Mouse (Mus musculus) CH12.LX (cell line): ENCODE measurements around the gene Zfp764. TPM values are rescaled to one million over a fixed set of nuclear protein-coding genes. Genes with fewer than 3 reads are reported as not detected.
A peak's percentile ranks its signal among the peaks of the same experiment; 100 is the strongest.

Source experiments
- DNase-seq: peaks from one replicate; pipeline ENCODE4 v3.0.0-alpha.2; 2013; ENCODE audit errors: extremely low read depth
- H3K27ac ChIP-seq: 2 replicates; pipeline ENCODE4 v1.5.1; 2012; ENCODE audit warnings: low read depth, mild to moderate bottlenecking, control low read depth, moderate library complexity; ENCODE audit not compliant: insufficient read depth
- H3K27me3 ChIP-seq: replicated peaks from 2 replicates; pipeline ENCODE3; 2012; ENCODE audit warnings: inconsistent platforms
- H3K36me3 ChIP-seq, 2 experiments: replicated peaks in 1 of 2; 2 replicates each; pipeline versions ENCODE3 to v1.6.1; 2012; ENCODE audit warnings: inconsistent platforms in 1 of 2, low read length in 1 of 2, mild to moderate bottlenecking in 1 of 2, mixed read lengths in 1 of 2, moderate library complexity in 1 of 2; ENCODE audit not compliant: control insufficient read depth in 1 of 2, insufficient read depth in 1 of 2
- H3K4me1 ChIP-seq, 2 experiments: 2 replicates each; pipeline ENCODE4 v1.6.1; 2012; ENCODE audit warnings: inconsistent platforms in 1 of 2, moderate library complexity in 1 of 2; ENCODE audit not compliant: insufficient read depth in 2 of 2, control insufficient read depth in 1 of 2
- H3K4me2 ChIP-seq: 2 replicates; pipeline ENCODE4 v1.6.1; 2012; ENCODE audit warnings: low read depth, mild to moderate bottlenecking, control low read depth; ENCODE audit not compliant: poor library complexity, insufficient read depth, severe bottlenecking
- H3K4me3 ChIP-seq, 3 experiments: fragments of 150-350 bp in 1 of 3; sonication (generic) in 1 of 3; replicated peaks in 1 of 3; 2 replicates each; pipeline versions ENCODE3 to v1.5.1; 2011 to 2012; ENCODE audit warnings: low read depth in 2 of 3, low read length in 2 of 3, mild to moderate bottlenecking in 2 of 3, moderate library complexity in 2 of 3, control low read depth in 1 of 3, improper control_type of control experiment in 1 of 3, inconsistent platforms in 1 of 3, mixed read lengths in 1 of 3; ENCODE audit not compliant: poor library complexity in 1 of 3
- H3K79me2 ChIP-seq: replicated peaks from 2 replicates; pipeline ENCODE4 v1.6.1; 2012; ENCODE audit warnings: mild to moderate bottlenecking, moderate library complexity; ENCODE audit not compliant: control insufficient read depth, poor library complexity, insufficient read depth, severe bottlenecking; ENCODE audit errors: extremely low read depth
- H3K9ac ChIP-seq: 2 replicates; pipeline ENCODE4 v1.6.1; 2012; ENCODE audit warnings: low read depth, mild to moderate bottlenecking, control low read depth, moderate library complexity; ENCODE audit not compliant: insufficient read depth
- H3K9me3 ChIP-seq: replicated peaks from 2 replicates; pipeline ENCODE3; 2012; ENCODE audit warnings: low read length, inconsistent platforms, mixed read lengths
- BHLHE40 ChIP-seq: IDR thresholded peaks from 2 replicates; pipeline ENCODE4 v1.6.1; 2011; ENCODE audit warnings: mild to moderate bottlenecking, low read depth, low read length, improper control_type of control experiment
- CHD1 ChIP-seq: IDR thresholded peaks from 2 replicates; pipeline ENCODE4 v1.6.1; 2012; ENCODE audit warnings: low read depth, low read length, improper control_type of control experiment, inconsistent platforms
- CHD2 ChIP-seq: IDR thresholded peaks from 2 replicates; pipeline ENCODE4 v1.6.1; 2011; ENCODE audit warnings: low read length, improper control_type of control experiment
- CTCF ChIP-seq, 2 experiments: IDR thresholded peaks in 1 of 2; conservative IDR thresholded peaks in 1 of 2; 2 replicates each; pipeline ENCODE4 v1.5.1; 2011 to 2012; ENCODE audit warnings: low read depth in 2 of 2, low read length in 2 of 2, improper control_type of control experiment in 1 of 2, inconsistent platforms in 1 of 2, mild to moderate bottlenecking in 1 of 2, moderate library complexity in 1 of 2
- E2F4 ChIP-seq: IDR thresholded peaks from 2 replicates; pipeline ENCODE4 v1.6.1; 2011; ENCODE audit warnings: low read depth, low read length, improper control_type of control experiment; ENCODE audit not compliant: insufficient replicate concordance
- ELF1 ChIP-seq: IDR thresholded peaks from 2 replicates; pipeline ENCODE4 v1.6.1; 2014; ENCODE audit warnings: low read depth, mild to moderate bottlenecking, inconsistent platforms, low read length, improper control_type of control experiment
- ETS1 ChIP-seq: conservative IDR thresholded peaks from 2 replicates; pipeline ENCODE4 v1.6.1; 2012; ENCODE audit warnings: low read depth, mild to moderate bottlenecking, inconsistent platforms, low read length, improper control_type of control experiment, moderate library complexity
- HCFC1 ChIP-seq: IDR thresholded peaks from 2 replicates; pipeline ENCODE4 v1.6.1; 2012; ENCODE audit warnings: low read depth, mild to moderate bottlenecking, inconsistent platforms, low read length, improper control_type of control experiment
- IRF4 ChIP-seq: IDR thresholded peaks from 2 replicates; pipeline ENCODE4 v1.6.1; 2014; ENCODE audit warnings: low read depth, mild to moderate bottlenecking, inconsistent platforms, low read length, improper control_type of control experiment
- JUND ChIP-seq: conservative IDR thresholded peaks from 2 replicates; pipeline ENCODE4 v1.6.1; 2011; ENCODE audit warnings: low read depth, low read length, improper control_type of control experiment
- KAT2A ChIP-seq: IDR thresholded peaks from 2 replicates; pipeline ENCODE4 v1.6.1; 2012; ENCODE audit warnings: low read length, improper control_type of control experiment, inconsistent platforms; ENCODE audit not compliant: insufficient replicate concordance
- MAFK ChIP-seq: IDR thresholded peaks from 2 replicates; pipeline ENCODE4 v1.6.1; 2011; ENCODE audit warnings: low read length, improper control_type of control experiment; ENCODE audit not compliant: insufficient replicate concordance
- MAX ChIP-seq: IDR thresholded peaks from 2 replicates; pipeline ENCODE4 v1.6.1; 2011; ENCODE audit warnings: low read length, improper control_type of control experiment
- MAZ ChIP-seq: IDR thresholded peaks from 2 replicates; pipeline ENCODE4 v1.6.1; 2012; ENCODE audit warnings: low read depth, mild to moderate bottlenecking, inconsistent platforms, low read length, improper control_type of control experiment, moderate library complexity
- MEF2A ChIP-seq: IDR thresholded peaks from 2 replicates; pipeline ENCODE4 v1.6.1; 2014; ENCODE audit warnings: low read depth, mild to moderate bottlenecking, inconsistent platforms, low read length, improper control_type of control experiment, borderline replicate concordance
- MXI1 ChIP-seq: IDR thresholded peaks from 2 replicates; pipeline ENCODE4 v1.6.1; 2011; ENCODE audit warnings: mild to moderate bottlenecking, low read depth, low read length, improper control_type of control experiment
- MYC ChIP-seq: IDR thresholded peaks from 2 replicates; pipeline ENCODE4 v1.6.1; 2011; ENCODE audit warnings: low read depth, mild to moderate bottlenecking, improper control_type of control experiment, low read length
- NELFE ChIP-seq: IDR thresholded peaks from 2 replicates; pipeline ENCODE4 v1.6.1; 2011; ENCODE audit warnings: low read depth, low read length, improper control_type of control experiment
- NRF1 ChIP-seq: IDR thresholded peaks from 2 replicates; pipeline ENCODE4 v1.6.1; 2014; ENCODE audit warnings: low read depth, mild to moderate bottlenecking, inconsistent platforms, low read length, improper control_type of control experiment, moderate library complexity
- PAX5 ChIP-seq: IDR thresholded peaks from 2 replicates; pipeline ENCODE4 v1.6.1; 2012; ENCODE audit warnings: low read length, inconsistent platforms, mixed read lengths
- POLR2A ChIP-seq: IDR thresholded peaks from 2 replicates; pipeline ENCODE4 v1.6.1; 2011; ENCODE audit warnings: low read depth, mild to moderate bottlenecking, improper control_type of control experiment, low read length
- POLR2AphosphoS2 ChIP-seq: IDR thresholded peaks from 2 replicates; pipeline ENCODE4 v1.6.1; 2011; ENCODE audit warnings: low read depth, low read length, improper control_type of control experiment
- RCOR1 ChIP-seq: conservative IDR thresholded peaks from 2 replicates; pipeline ENCODE4 v1.6.1; 2012; ENCODE audit warnings: low read depth, mild to moderate bottlenecking, inconsistent platforms, low read length, improper control_type of control experiment
- SIN3A ChIP-seq: IDR thresholded peaks from 2 replicates; pipeline ENCODE4 v1.6.1; 2012; ENCODE audit warnings: low read length, improper control_type of control experiment, inconsistent platforms
- SMC3 ChIP-seq: IDR thresholded peaks from 2 replicates; pipeline ENCODE4 v1.6.1; 2011; ENCODE audit warnings: low read depth, low read length, improper control_type of control experiment
- TBP ChIP-seq: conservative IDR thresholded peaks from 2 replicates; pipeline ENCODE4 v1.6.1; 2011; ENCODE audit warnings: low read depth, low read length, improper control_type of control experiment
- TCF12 ChIP-seq: IDR thresholded peaks from 2 replicates; pipeline ENCODE4 v1.6.1; 2014; ENCODE audit warnings: low read depth, mild to moderate bottlenecking, inconsistent platforms, low read length, improper control_type of control experiment
- UBTF ChIP-seq: IDR thresholded peaks from 2 replicates; pipeline ENCODE4 v1.6.1; 2012; ENCODE audit warnings: low read depth, mild to moderate bottlenecking, inconsistent platforms, low read length, improper control_type of control experiment, moderate library complexity
- USF1 ChIP-seq: IDR thresholded peaks from 2 replicates; pipeline ENCODE4 v1.6.1; 2014; ENCODE audit warnings: low read depth, mild to moderate bottlenecking, inconsistent platforms, low read length, improper control_type of control experiment
- ZC3H11A ChIP-seq: IDR thresholded peaks from 2 replicates; pipeline ENCODE4 v1.6.1; 2012; ENCODE audit warnings: low read depth, mild to moderate bottlenecking, inconsistent platforms, low read length, improper control_type of control experiment
- ZKSCAN1 ChIP-seq: IDR thresholded peaks from 2 replicates; pipeline ENCODE4 v1.6.1; 2012; ENCODE audit warnings: low read depth, inconsistent platforms, low read length, improper control_type of control experiment, borderline replicate concordance
- ZMIZ1 ChIP-seq: IDR thresholded peaks from 2 replicates; pipeline ENCODE4 v1.6.1; 2012; ENCODE audit warnings: low read depth, mild to moderate bottlenecking, inconsistent platforms, low read length, improper control_type of control experiment
- dilution Hi-C: fragments of 300-500 bp; cut with MboI; formaldehyde crosslinking; loops from 2 replicates; pipeline ENCODE4 v1.14.3; 2020; ENCODE audit warnings: low sequenced_read_pairs; ENCODE audit not compliant: extremely low pct_unique_long_range_greater_than_20kb, extremely low pct_ligation_motif_present
- in situ Hi-C: fragments of 300-500 bp; cut with MboI; formaldehyde crosslinking; loops from 3 replicates; pipeline ENCODE4 v1.14.3; 2019; ENCODE audit warnings: low sequenced_read_pairs, low pct_ligation_motif_present, low pct_unique_long_range_greater_than_20kb, mixed read lengths
- polyA plus RNA-seq: library from polyadenylated mRNA; unstranded; fragments of >175 nt; gene quantifications from 2 replicates; pipeline ENCODE4 v1.2.1, GENCODE M21; 2012; ENCODE audit warnings: low read depth; ENCODE audit not compliant: insufficient read length
- total RNA-seq, 2 experiments: library from RNA; depleted of rRNA; stranded (reverse); fragments of 300-350 nt in 1 of 2; fragments of >200 nt in 1 of 2; gene quantifications; 2 replicates each; pipeline ENCODE4 v1.2.3; 2012 to 2014

Zfp764 gene
- total and polyA plus RNA-seq, 3 experiments, result 7.5 to 8.4 (median 7.9) TPM

DNA sequence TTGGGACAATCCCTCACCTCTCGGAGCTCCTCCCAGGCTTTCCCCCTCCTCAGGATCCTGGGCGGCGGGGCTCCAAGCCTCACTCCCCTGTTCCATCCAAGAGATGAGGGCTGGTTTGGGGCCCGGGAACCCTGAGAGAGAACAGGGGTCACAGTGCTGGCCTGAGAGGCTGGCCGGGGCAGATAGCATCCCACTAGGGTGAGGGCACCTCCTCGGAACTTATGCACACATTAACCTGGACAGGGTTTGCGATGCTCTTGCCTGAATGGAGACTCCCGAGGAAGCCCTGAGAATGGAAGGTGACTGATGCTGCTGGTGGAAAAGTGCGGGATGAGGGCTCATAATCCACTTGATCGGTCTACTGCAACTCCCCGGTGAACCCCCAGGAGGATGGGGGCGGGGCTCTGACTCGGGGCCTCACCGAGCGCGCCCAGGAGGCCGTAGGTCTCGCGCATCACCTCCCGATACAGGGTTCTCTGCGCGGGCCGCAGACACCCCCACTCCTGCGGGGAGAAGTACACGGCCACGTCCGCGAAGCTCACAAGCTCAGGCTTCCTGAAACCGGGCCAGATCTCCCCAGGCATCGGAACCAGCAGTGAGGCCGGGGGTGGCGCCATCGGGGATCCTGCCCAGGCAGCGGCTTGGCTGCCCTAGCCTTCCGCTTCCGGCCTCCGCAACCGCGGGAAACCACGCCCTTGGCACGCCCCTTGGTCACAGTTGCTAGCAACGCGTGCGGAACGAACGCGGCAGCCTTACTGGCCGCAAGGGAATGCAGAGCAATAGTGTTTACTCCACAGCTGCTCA lies 15.0 kb upstream of the Zfp764 start, which contains the start of gene Zfp688:
Gene Zfp688, minus strand, starts transcription at position 681 of the 804 bp plus-strand sequence.
- TF ChIP-seq MXI1 (peak; percentile 97), TBP (peak; percentile 53; the same call in 1 of the 2 replicates), JUND (no peak), KAT2A (no peak), UBTF (no peak), ZKSCAN1 (no peak), ELF1 (peak; percentile 95), ETS1 (peak; percentile 51; the same call in 1 of the 2 replicates), USF1 (no peak), CHD1 (no peak), ZC3H11A (no peak), MYC (peak; percentile 52; the same call in 1 of the 2 replicates), PAX5 (no peak), SIN3A (peak; percentile 99), POLR2A (peak; percentile 92), ZMIZ1 (peak; percentile 88), MAZ (peak; percentile 2; the same call in 1 of the 2 replicates), RCOR1 (no peak), BHLHE40 (peak; percentile 90), IRF4 (no peak), MAX (peak; percentile 93), MEF2A (peak; percentile 49; the same call in 1 of the 2 replicates), NRF1 (peak; percentile 46; the same call in 1 of the 2 replicates), CHD2 (no peak), POLR2AphosphoS2 (peak; percentile 70; the same call in 1 of the 2 replicates), NELFE (peak; percentile 93), MAFK (no peak), E2F4 (0 out of 2 replicates have a peak, but pooled peaks have one; percentile 71), SMC3 (no peak), TCF12 (peak; percentile 73; the same call in 1 of the 2 replicates), CTCF (conservative IDR thresholded peaks at IDR 0.05 in 1 of 2, IDR thresholded peaks at IDR 0.05 in 1 of 2; ENCODE audit: low read depth in 2 of 2, low read length in 2 of 2) (no peak; a peak in 1 of 4 replicates), HCFC1 (peak; percentile 75)
- dilution Hi-C loops, result no loop called here
- peak within 1 kb of the TSS; percentile 67 for H3K9ac ChIP-seq
- peak; percentile 93 for DNase-seq
- H3K27me3 ChIP-seq, result peaks cover 8% of the 10 kb centered on the region
- H3K27ac ChIP-seq, result no peak within 1 kb of the TSS; the same call in 1 of the 2 replicates
- peak within 1 kb of the TSS; percentile 77 for H3K4me2 ChIP-seq
- peaks cover 4 to 22% of the 10 kb centered on the region in 2 experiments; a peak in 2 of 4 replicates for H3K4me1 ChIP-seq
- in situ Hi-C loops, result loop anchor here (5.0 kb wide), 1 partner anchor 36 kb away; the partner anchor contains the start of gene Prr14
- no peaks in the 10 kb centered on the region for H3K9me3 ChIP-seq
- H3K4me3 ChIP-seq, result peak within 1 kb of the TSS; percentile 56 to 82 (median 82)
- peaks cover 5% of the 10 kb centered on the region for H3K79me2 ChIP-seq
- H3K36me3 ChIP-seq, result peaks cover 11 to 31% of the 10 kb centered on the region in 2 experiments
